Mouse (Mus musculus) layer of hippocampus, postnatal 14 days (tissue): ENCODE measurements around the gene 1700001J03Rik. TPM values are rescaled to one million over a fixed set of nuclear protein-coding genes. Genes with fewer than 3 reads are reported as not detected.
"Not testable (repeated sequence)": the region's sequence is repeated elsewhere in the genome, so short reads cannot be mapped to it uniquely, and the experiment has no call there.

ENCODE experiments used
- DNase-seq, 2 experiments: peaks; one replicate each; pipeline ENCODE4 v3.0.0; 2021 to 2022; ENCODE audit warnings: low spot score in 2 of 2, mixed read lengths in 1 of 2
- long read RNA-seq, 2 experiments: library from polyadenylated mRNA; stranded (forward); transcript quantifications; one replicate each; pipeline ENCODE4 v2.0.0; 2021
- total RNA-seq, 2 experiments: library from RNA; stranded (reverse); gene quantifications; 2 replicates each; pipeline ENCODE4 v1.2.3; 2021

Gene 1700001J03Rik
- total RNA-seq = under 1 TPM; 0.69 to 0.97 TPM
- long read RNA-seq, experiment 1 = 0 reads
- long read RNA-seq, experiment 2 = 0 reads

GRCm38 (mm10) chr5:146185204-146185603, at the start of gene 1700001J03Rik:
Gene 1700001J03Rik, minus strand, starts transcription at chr5:146185304.
- not testable (repeated sequence) for DNase-seq

GRCm38 (mm10) chr5:146234336-146234735, 49.2 kb upstream of the 1700001J03Rik start:
- DNase-seq = no peak

GRCm38 (mm10) chr5:146232816-146233215, 47.7 kb upstream of the 1700001J03Rik start:
- no peak for DNase-seq

- DNase-seq = no peak
Measured at GRCm38 (mm10) chr5:146232056-146232675, 47.1 kb upstream of the 1700001J03Rik start.

- peak in 1 of 2 experiments; percentile 46 for DNase-seq
Measured at GRCm38 (mm10) chr5:146231655-146231996, 46.5 kb upstream of the 1700001J03Rik start.

GRCm38 (mm10) chr5:146230864-146231654, 46.0 kb upstream of the 1700001J03Rik start, which contains the start of gene Cdk8:
Gene Cdk8, plus strand, starts transcription at chr5:146231230.
- DNase-seq = peak; percentile 94 to 96

GRCm38 (mm10) chr5:146229869-146230650, 45.0 kb upstream of the 1700001J03Rik start:
- DNase-seq = no peak

- DNase-seq = no peak
Measured at GRCm38 (mm10) chr5:146227496-146227895, 42.4 kb upstream of the 1700001J03Rik start.

- no peak for DNase-seq
Measured at GRCm38 (mm10) chr5:146223786-146224185, 38.7 kb upstream of the 1700001J03Rik start.

GRCm38 (mm10) chr5:146221722-146222121, 36.6 kb upstream of the 1700001J03Rik start:
- no peak for DNase-seq

GRCm38 (mm10) chr5:146220879-146221714, 36.0 kb upstream of the 1700001J03Rik start, which contains the start of gene Rnf6:
Gene Rnf6, minus strand, starts transcription at chr5:146221555.
- DNase-seq = peak; percentile 87 to 97

- no peak for DNase-seq
Measured at GRCm38 (mm10) chr5:146220501-146220878, 35.4 kb upstream of the 1700001J03Rik start.

GRCm38 (mm10) chr5:146205537-146205936, 20.4 kb upstream of the 1700001J03Rik start:
- DNase-seq = no peak

- DNase-seq = no peak
Measured at GRCm38 (mm10) chr5:146203921-146204320, 18.8 kb upstream of the 1700001J03Rik start.

- DNase-seq = no peak
Measured at GRCm38 (mm10) chr5:146200580-146200979, 15.5 kb upstream of the 1700001J03Rik start.

- no peak for DNase-seq
Measured at GRCm38 (mm10) chr5:146199540-146199939, 14.4 kb upstream of the 1700001J03Rik start.

GRCm38 (mm10) chr5:146199073-146199472, 14.0 kb upstream of the 1700001J03Rik start:
- no peak for DNase-seq

GRCm38 (mm10) chr5:146193360-146193759, 8.3 kb upstream of the 1700001J03Rik start:
- DNase-seq = no peak

- no peak for DNase-seq
Measured at GRCm38 (mm10) chr5:146190501-146191269, 5.6 kb upstream of the 1700001J03Rik start.

- no peak for DNase-seq
Measured at GRCm38 (mm10) chr5:146190093-146190492, 5.0 kb upstream of the 1700001J03Rik start.
